Mouse (Mus musculus) MEL (cell line): ENCODE measurements around the gene Bsn. TPM values are rescaled to one million over a fixed set of nuclear protein-coding genes. Genes with fewer than 3 reads are reported as not detected.

Source experiments
- DNase-seq: peaks from one replicate; pipeline ENCODE4 v3.0.0; 2011; ENCODE audit warnings: low read depth, low spot score
- H3K27ac ChIP-seq: 2 replicates; pipeline ENCODE4 v1.5.1; 2012; ENCODE audit warnings: low read depth, mild to moderate bottlenecking, control low read depth, low read length, moderate library complexity; ENCODE audit not compliant: control insufficient read depth
- H3K27me3 ChIP-seq, 2 experiments: fragments of 150-350 bp in 1 of 2; sonication (generic) in 1 of 2; 2 replicates each; pipeline ENCODE4 v1.6.1; 2012; ENCODE audit warnings: low read length in 2 of 2, mild to moderate bottlenecking in 2 of 2, improper control_type of control experiment in 1 of 2, moderate library complexity in 1 of 2; ENCODE audit not compliant: insufficient read depth in 2 of 2, control insufficient read depth in 1 of 2
- H3K36me3 ChIP-seq, 2 experiments: 2 replicates each; pipeline ENCODE4 v1.6.1; 2012 to 2014; ENCODE audit warnings: low read length in 2 of 2, improper control_type of control experiment in 1 of 2, inconsistent platforms in 1 of 2, mild to moderate bottlenecking in 1 of 2; ENCODE audit not compliant: insufficient read depth in 2 of 2, control insufficient read depth in 1 of 2
- H3K4me1 ChIP-seq, 2 experiments: fragments of 150-350 bp in 1 of 2; sonication (generic) in 1 of 2; 2 replicates each; pipeline ENCODE4 v1.6.1; 2012; ENCODE audit warnings: low read length in 2 of 2, improper control_type of control experiment in 1 of 2, mild to moderate bottlenecking in 1 of 2; ENCODE audit not compliant: insufficient read depth in 2 of 2, control insufficient read depth in 1 of 2
- H3K4me3 ChIP-seq, 2 experiments: fragments of 150-350 bp in 1 of 2; sonication (generic) in 1 of 2; 2 replicates each; pipeline ENCODE4 v1.5.1; 2012; ENCODE audit warnings: low read depth in 2 of 2, low read length in 2 of 2, mild to moderate bottlenecking in 2 of 2, moderate library complexity in 2 of 2, control low read depth in 1 of 2, improper control_type of control experiment in 1 of 2; ENCODE audit not compliant: control insufficient read depth in 1 of 2, insufficient read depth in 1 of 2
- H3K79me2 ChIP-seq: 2 replicates; pipeline ENCODE4 v1.6.1; 2012; ENCODE audit warnings: mild to moderate bottlenecking, low read length, moderate library complexity; ENCODE audit not compliant: control insufficient read depth, poor library complexity, insufficient read depth
- H3K9ac ChIP-seq: 2 replicates; pipeline ENCODE4 v1.6.1; 2012; ENCODE audit warnings: low read depth, mild to moderate bottlenecking, control low read depth, low read length, moderate library complexity; ENCODE audit not compliant: control insufficient read depth, poor library complexity, severe bottlenecking
- H3K9me3 ChIP-seq: fragments of 150-350 bp; sonication (generic); replicated peaks from 2 replicates; pipeline ENCODE4 v1.6.1; 2012; ENCODE audit warnings: mild to moderate bottlenecking, low read length, improper control_type of control experiment, moderate library complexity; ENCODE audit not compliant: insufficient read depth
- BHLHE40 ChIP-seq: IDR thresholded peaks from 2 replicates; pipeline ENCODE4 v1.6.1; 2012; ENCODE audit warnings: low read depth, mild to moderate bottlenecking, inconsistent platforms, low read length, improper control_type of control experiment, borderline replicate concordance
- CHD1 ChIP-seq: IDR thresholded peaks from 2 replicates; pipeline ENCODE4 v1.6.1; 2012; ENCODE audit warnings: low read depth, mild to moderate bottlenecking, inconsistent platforms, low read length, improper control_type of control experiment
- CHD2 ChIP-seq: IDR thresholded peaks from 2 replicates; pipeline ENCODE4 v1.6.1; 2011; ENCODE audit warnings: low read length, improper control_type of control experiment
- EP300 ChIP-seq, 2 experiments: IDR thresholded peaks; 2 replicates each; pipeline ENCODE4 v1.6.1; 2011; ENCODE audit warnings: improper control_type of control experiment in 2 of 2, low read length in 2 of 2, low read depth in 1 of 2, mild to moderate bottlenecking in 1 of 2
- ETS1 ChIP-seq: IDR thresholded peaks from 2 replicates; pipeline ENCODE4 v1.6.1; 2012; ENCODE audit warnings: low read depth, mild to moderate bottlenecking, inconsistent platforms, low read length, improper control_type of control experiment, moderate library complexity
- GABPA ChIP-seq: IDR thresholded peaks from 2 replicates; pipeline ENCODE4 v1.6.1; 2012; ENCODE audit warnings: low read depth, mild to moderate bottlenecking, inconsistent platforms, low read length, improper control_type of control experiment, moderate library complexity
- GATA1 ChIP-seq: IDR thresholded peaks from 2 replicates; pipeline ENCODE4 v1.6.1; 2011; ENCODE audit warnings: low read depth, low read length, improper control_type of control experiment
- HCFC1 ChIP-seq: IDR thresholded peaks from 2 replicates; pipeline ENCODE4 v1.6.1; 2012; ENCODE audit warnings: low read depth, mild to moderate bottlenecking, inconsistent platforms, low read length, improper control_type of control experiment, moderate library complexity
- JUND ChIP-seq: IDR thresholded peaks from 2 replicates; pipeline ENCODE4 v1.6.1; 2011; ENCODE audit warnings: low read depth, mild to moderate bottlenecking, improper control_type of control experiment, low read length
- KAT2A ChIP-seq: conservative IDR thresholded peaks from 2 replicates; pipeline ENCODE4 v1.6.1; 2012; ENCODE audit warnings: low read depth, low read length, improper control_type of control experiment, inconsistent platforms
- MAFK ChIP-seq: IDR thresholded peaks from 2 replicates; pipeline ENCODE4 v1.6.1; 2011; ENCODE audit warnings: low read depth, mild to moderate bottlenecking, low read length, improper control_type of control experiment, borderline replicate concordance
- MAX ChIP-seq: IDR thresholded peaks from 2 replicates; pipeline ENCODE4 v1.6.1; 2011; ENCODE audit warnings: low read length, improper control_type of control experiment
- MAZ ChIP-seq: IDR thresholded peaks from 2 replicates; pipeline ENCODE4 v1.6.1; 2012; ENCODE audit warnings: low read depth, mild to moderate bottlenecking, inconsistent platforms, low read length, improper control_type of control experiment
- MXI1 ChIP-seq: IDR thresholded peaks from 2 replicates; pipeline ENCODE4 v1.6.1; 2011; ENCODE audit warnings: mild to moderate bottlenecking, low read depth, low read length, improper control_type of control experiment
- MYB ChIP-seq: IDR thresholded peaks from 2 replicates; pipeline ENCODE4 v1.6.1; 2011; ENCODE audit warnings: mild to moderate bottlenecking, low read depth, low read length, improper control_type of control experiment
- MYC ChIP-seq: IDR thresholded peaks from 2 replicates; pipeline ENCODE4 v1.6.1; 2011; ENCODE audit warnings: low read depth, mild to moderate bottlenecking, low read length, improper control_type of control experiment, moderate library complexity
- POLR2A ChIP-seq, 2 experiments: IDR thresholded peaks; 2 replicates each; pipeline ENCODE4 v1.6.1; 2011 to 2012; ENCODE audit warnings: low read length in 2 of 2, mild to moderate bottlenecking in 2 of 2, control low read depth in 1 of 2, improper control_type of control experiment in 1 of 2, low read depth in 1 of 2, moderate library complexity in 1 of 2; ENCODE audit not compliant: control insufficient read depth in 1 of 2, insufficient read depth in 1 of 2, poor library complexity in 1 of 2
- POLR2AphosphoS5 ChIP-seq: IDR thresholded peaks from 2 replicates; pipeline ENCODE4 v1.6.1; 2012; ENCODE audit warnings: low read depth, borderline replicate concordance, mild to moderate bottlenecking, inconsistent platforms, low read length, moderate library complexity, mixed read lengths
- RCOR1 ChIP-seq: IDR thresholded peaks from 2 replicates; pipeline ENCODE4 v1.6.1; 2012; ENCODE audit warnings: low read depth, mild to moderate bottlenecking, inconsistent platforms, low read length, improper control_type of control experiment
- SIN3A ChIP-seq: IDR thresholded peaks from 2 replicates; pipeline ENCODE4 v1.6.1; 2012; ENCODE audit warnings: low read length, improper control_type of control experiment, inconsistent platforms
- TAL1 ChIP-seq: IDR thresholded peaks from 2 replicates; pipeline ENCODE4 v1.6.1; 2012; ENCODE audit warnings: mild to moderate bottlenecking, inconsistent platforms, low read length, moderate library complexity, mixed read lengths
- TBP ChIP-seq: IDR thresholded peaks from 2 replicates; pipeline ENCODE4 v1.8.0; 2011; ENCODE audit warnings: low read depth, low read length, improper control_type of control experiment
- TCF12 ChIP-seq: IDR thresholded peaks from 2 replicates; pipeline ENCODE4 v1.6.1; 2014; ENCODE audit warnings: low read depth, mild to moderate bottlenecking, inconsistent platforms, low read length, improper control_type of control experiment, moderate library complexity
- UBTF ChIP-seq: IDR thresholded peaks from 2 replicates; pipeline ENCODE4 v1.6.1; 2012; ENCODE audit warnings: low read depth, mild to moderate bottlenecking, inconsistent platforms, low read length, improper control_type of control experiment, moderate library complexity, borderline replicate concordance; ENCODE audit not compliant: insufficient read depth
- USF1 ChIP-seq: IDR thresholded peaks from 2 replicates; pipeline ENCODE4 v1.6.1; 2014; ENCODE audit warnings: low read depth, mild to moderate bottlenecking, inconsistent platforms, low read length, improper control_type of control experiment, moderate library complexity
- ZC3H11A ChIP-seq: IDR thresholded peaks from 2 replicates; pipeline ENCODE4 v1.6.1; 2012; ENCODE audit warnings: low read depth, mild to moderate bottlenecking, inconsistent platforms, low read length, improper control_type of control experiment
- ZNF384 ChIP-seq: IDR thresholded peaks from 2 replicates; pipeline ENCODE4 v1.6.1; 2012; ENCODE audit warnings: low read depth, mild to moderate bottlenecking, inconsistent platforms, low read length, improper control_type of control experiment
- polyA plus RNA-seq, 2 experiments: library from polyadenylated mRNA; stranded (reverse) in 1 of 2; unstranded in 1 of 2; fragments of >175 nt in 1 of 2; fragments of >200 nt in 1 of 2; gene quantifications; 2 replicates each; pipeline versions ENCODE4 v1.2.1 to v1.2.4; 2012; ENCODE audit warnings: low replicate concordance in 2 of 2, low read depth in 1 of 2; ENCODE audit not compliant: insufficient read length in 2 of 2, insufficient read depth in 1 of 2, missing spikeins in 1 of 2
- total RNA-seq: library from RNA; depleted of rRNA; stranded (reverse); fragments of 300-350 nt; gene quantifications from 2 replicates; pipeline ENCODE4 v1.2.3, GENCODE M21; 2012

The Bsn gene
- total and polyA plus RNA-seq, 3 experiments, result 3.5 to 5.6 TPM; not detected in 1

DNA sequence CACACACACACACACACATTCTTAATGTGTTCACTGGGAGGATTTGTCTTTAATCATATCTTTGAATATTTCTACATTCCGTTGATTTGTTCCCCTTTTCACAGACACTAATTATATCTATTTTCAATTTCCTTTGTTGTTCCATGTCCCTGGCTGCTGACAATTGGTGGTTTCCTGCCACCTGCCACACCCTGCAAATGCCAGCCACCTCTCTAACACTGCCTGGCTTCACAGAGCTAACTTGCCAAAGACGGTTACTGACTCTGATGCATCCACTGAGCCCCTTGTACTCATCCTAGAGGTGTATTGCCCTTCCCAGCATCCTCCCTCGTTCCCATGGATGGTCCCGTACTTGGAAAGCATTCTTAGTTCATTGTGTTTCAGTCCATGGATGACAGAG is 43.7 kb downstream of the Bsn start:
- no peaks in the 10 kb centered on the region for H3K9me3 ChIP-seq
- H3K9ac ChIP-seq, result no peak overlapping the region
- peaks cover 0 to 10% of the 10 kb centered on the region in 2 experiments; a peak in 2 of 4 replicates for H3K36me3 ChIP-seq
- peaks cover 7 to 17% of the 10 kb centered on the region in 2 experiments for H3K4me1 ChIP-seq
- H3K27ac ChIP-seq, result peak overlapping the region; percentile 11; the same call in 1 of the 2 replicates
- H3K4me3 ChIP-seq, result no peak overlapping the region
- TF ChIP-seq MYC (no peak), MAX (no peak), TAL1 (no peak), CHD2 (no peak), USF1 (0 out of 2 replicates have a peak, but pooled peaks have one; percentile 22), MXI1 (peak; percentile 41; the same call in 1 of the 2 replicates), MAFK (no peak), ZC3H11A (no peak), EP300 (IDR thresholded peaks at IDR 0.05; ENCODE audit: low read depth in 1 of 2, low read length in 2 of 2) (peak; percentile 70 to 72), CHD1 (no peak), UBTF (no peak), POLR2A (IDR thresholded peaks at IDR 0.05; ENCODE audit: control insufficient read depth in 1 of 2, insufficient read depth in 1 of 2, low read depth in 1 of 2, low read length in 2 of 2, poor library complexity in 1 of 2) (no peak), POLR2AphosphoS5 (no peak), JUND (no peak), MAZ (no peak), SIN3A (peak; percentile 62), GABPA (no peak), BHLHE40 (no peak), ZNF384 (no peak), GATA1 (0 out of 2 replicates have a peak, but pooled peaks have one; percentile 24), TBP (no peak), RCOR1 (peak; percentile 52; the same call in 1 of the 2 replicates), KAT2A (no peak), MYB (no peak), HCFC1 (no peak), TCF12 (peak; percentile 19; the same call in 1 of the 2 replicates), ETS1 (peak; percentile 59)
- H3K79me2 ChIP-seq, result no peaks in the 10 kb centered on the region
- DNase-seq, result peak; percentile 68
- no peaks in the 10 kb centered on the region for H3K27me3 ChIP-seq
